Mouse (Mus musculus): ENCODE data around the gene Osbpl3. TPM values are rescaled to one million over a fixed set of nuclear protein-coding genes. Genes with fewer than 3 reads are reported as not detected.
A peak's percentile ranks its signal among the peaks of the same experiment; 100 is the strongest.

The Osbpl3 gene
- polyA plus RNA-seq (2016; fragmentation: Nextera tagmentation; extraction: Ambion mirVana), result 8.5 and 9.5 TPM in 2 replicates

DNA sequence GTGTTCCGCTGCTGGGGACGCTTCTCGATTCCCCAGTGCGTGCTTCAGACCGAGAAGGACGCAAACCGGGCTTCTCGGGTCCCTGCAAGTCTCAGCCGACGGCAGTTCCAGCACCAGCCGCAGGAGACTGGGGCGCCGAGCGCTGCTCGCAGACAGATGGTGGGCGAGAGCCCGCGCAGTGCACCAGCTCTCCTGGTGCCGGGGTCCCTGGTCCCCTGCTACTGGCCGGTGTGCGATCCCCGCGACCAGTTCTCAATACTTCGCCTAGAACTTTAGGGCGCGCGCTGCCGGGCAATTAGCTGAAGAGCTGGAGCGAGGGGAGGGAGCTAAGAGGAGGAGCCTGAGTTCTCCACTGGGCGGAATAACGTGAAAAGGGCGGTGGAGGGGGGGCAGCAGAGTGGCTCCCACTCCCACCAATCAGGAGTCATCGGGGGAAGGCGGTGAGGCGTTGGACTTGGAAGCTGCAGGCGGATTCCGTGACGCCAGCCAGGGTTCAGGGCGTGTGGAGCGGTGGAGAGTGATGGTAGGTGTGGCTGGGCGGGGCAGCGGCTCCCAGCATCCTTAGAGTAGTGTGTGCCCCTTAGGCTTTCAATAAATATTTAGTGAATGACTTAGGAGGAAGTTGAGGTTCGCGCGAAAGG is at the start of gene Osbpl3:
Gene Osbpl3 (minus strand): TSS at position 373 of the 641 bp plus-strand sequence.
- peaks cover 21% of the 10 kb centered on the region for H3K4me1 ChIP-seq
- peak within 1 kb of the TSS; percentile 92 for H3K4me2 ChIP-seq
- ATAC-seq (ENCODE audit: low FRiP score), result peak; percentile 95
- peaks cover 6% of the 10 kb centered on the region; the same call in 1 of the 2 replicates for H3K27me3 ChIP-seq
- H3K36me3 ChIP-seq (replicated peaks), result no peaks in the 10 kb centered on the region
- H3K4me3 ChIP-seq (replicated peaks), result peak within 1 kb of the TSS; percentile 65
- under 1% methylated on average over 45 of the region's 45 CpGs for WGBS
- peak within 1 kb of the TSS; percentile 77 for H3K9ac ChIP-seq
- H3K27ac ChIP-seq, result peak within 1 kb of the TSS; percentile 79
- H3K9me3 ChIP-seq, result no peaks in the 10 kb centered on the region

- H3K9ac ChIP-seq, result no peak overlapping the region
- no peaks in the 10 kb centered on the region for H3K4me1 ChIP-seq
- no peak overlapping the region for H3K4me2 ChIP-seq
- ATAC-seq (ENCODE audit: low FRiP score), result no peak
- 82% methylated on average over 5 of the region's 5 CpGs for WGBS
- no peaks in the 10 kb centered on the region for H3K36me3 ChIP-seq (replicated peaks)
- H3K4me3 ChIP-seq (replicated peaks), result no peak overlapping the region
- H3K9me3 ChIP-seq, result no peaks in the 10 kb centered on the region
- H3K27me3 ChIP-seq, result no peaks in the 10 kb centered on the region
- no peak overlapping the region for H3K27ac ChIP-seq
These were observed 49.5 kb upstream of the Osbpl3 start for GRCm38 (mm10) chr6:50505531-50505930.

DNA sequence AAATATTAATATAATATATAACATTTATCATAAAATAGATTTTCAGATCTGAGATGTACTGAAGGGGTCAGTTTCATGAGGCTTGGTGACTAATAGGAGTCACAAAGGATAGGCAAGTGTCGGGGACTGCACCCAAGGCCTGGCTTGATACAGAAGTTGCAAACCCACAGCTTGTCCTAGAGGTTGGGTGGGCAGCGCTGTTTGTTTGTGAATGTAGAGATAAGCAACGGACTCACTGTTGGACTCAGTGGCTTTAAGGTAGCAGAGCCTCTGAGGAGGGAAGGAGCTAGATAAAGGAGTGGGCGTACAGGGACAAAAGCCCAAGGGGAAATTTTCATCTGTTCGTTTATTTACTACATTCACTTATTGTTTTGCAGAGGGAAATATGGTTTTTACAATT is 48.7 kb upstream of the Osbpl3 start:
- no peak overlapping the region for H3K4me2 ChIP-seq
- ATAC-seq (ENCODE audit: low FRiP score), result no peak
- no peak overlapping the region for H3K27ac ChIP-seq
- WGBS, result 92% methylated on average over 5 of the region's 5 CpGs
- H3K4me1 ChIP-seq, result no peaks in the 10 kb centered on the region
- no peaks in the 10 kb centered on the region for H3K9me3 ChIP-seq
- H3K9ac ChIP-seq, result no peak overlapping the region
- no peak overlapping the region for H3K4me3 ChIP-seq (replicated peaks)
- no peaks in the 10 kb centered on the region for H3K27me3 ChIP-seq
- no peaks in the 10 kb centered on the region for H3K36me3 ChIP-seq (replicated peaks)

DNA sequence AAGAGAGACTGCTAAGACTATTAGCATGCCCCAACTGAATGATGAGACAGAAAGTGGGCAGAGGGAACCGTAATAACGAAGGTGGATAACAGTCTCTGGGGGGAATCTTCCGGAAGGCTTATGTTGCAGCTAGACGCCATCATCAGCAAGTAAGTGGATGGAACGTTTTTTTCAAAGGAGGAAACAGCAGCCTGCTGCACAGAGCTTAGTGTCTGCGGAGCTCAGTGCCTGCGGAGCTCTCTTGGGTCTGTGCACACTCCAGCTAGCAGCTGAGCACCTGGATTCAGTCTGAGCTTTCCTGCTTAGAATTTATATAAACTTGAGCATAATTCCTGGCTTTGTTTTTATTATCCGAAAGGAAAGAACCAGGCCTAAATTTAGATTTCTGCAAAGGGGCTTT is 47.8 kb upstream of the Osbpl3 start:
- H3K36me3 ChIP-seq (replicated peaks), result no peaks in the 10 kb centered on the region
- no peaks in the 10 kb centered on the region for H3K9me3 ChIP-seq
- WGBS, result 66% methylated on average over 8 of the region's 8 CpGs
- H3K4me2 ChIP-seq, result no peak overlapping the region
- no peak for ATAC-seq (ENCODE audit: low FRiP score)
- no peak overlapping the region for H3K9ac ChIP-seq
- H3K27me3 ChIP-seq, result no peaks in the 10 kb centered on the region
- no peak overlapping the region for H3K4me3 ChIP-seq (replicated peaks)
- no peak overlapping the region for H3K27ac ChIP-seq
- H3K4me1 ChIP-seq, result no peaks in the 10 kb centered on the region

DNA sequence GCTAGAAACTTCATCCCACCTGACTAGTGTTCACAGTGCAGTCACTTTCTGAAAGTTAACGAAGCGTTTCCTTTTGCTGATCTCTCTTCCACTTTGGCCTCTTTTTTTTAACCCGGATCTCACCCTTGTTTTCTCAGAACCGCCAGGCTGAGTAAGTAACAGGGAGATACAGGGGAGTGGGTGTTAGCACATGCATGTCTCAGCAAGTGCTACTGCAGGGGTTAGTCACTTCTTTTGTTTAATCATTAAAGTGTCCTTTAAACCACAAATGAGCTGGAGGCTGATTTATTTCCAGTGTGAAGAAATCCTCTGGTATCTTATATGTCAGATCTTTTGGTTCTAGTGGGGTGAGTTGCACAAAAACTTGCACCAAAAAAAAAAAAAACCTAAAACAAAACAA is 47.0 kb upstream of the Osbpl3 start:
- no peaks in the 10 kb centered on the region for H3K4me1 ChIP-seq
- no peak overlapping the region for H3K4me3 ChIP-seq (replicated peaks)
- no peak overlapping the region for H3K27ac ChIP-seq
- no peaks in the 10 kb centered on the region for H3K36me3 ChIP-seq (replicated peaks)
- H3K4me2 ChIP-seq, result no peak overlapping the region
- H3K9ac ChIP-seq, result no peak overlapping the region
- no peaks in the 10 kb centered on the region for H3K27me3 ChIP-seq
- no peaks in the 10 kb centered on the region for H3K9me3 ChIP-seq
- WGBS, result 77% methylated on average over 4 of the region's 4 CpGs
- no peak for ATAC-seq (ENCODE audit: low FRiP score)

DNA sequence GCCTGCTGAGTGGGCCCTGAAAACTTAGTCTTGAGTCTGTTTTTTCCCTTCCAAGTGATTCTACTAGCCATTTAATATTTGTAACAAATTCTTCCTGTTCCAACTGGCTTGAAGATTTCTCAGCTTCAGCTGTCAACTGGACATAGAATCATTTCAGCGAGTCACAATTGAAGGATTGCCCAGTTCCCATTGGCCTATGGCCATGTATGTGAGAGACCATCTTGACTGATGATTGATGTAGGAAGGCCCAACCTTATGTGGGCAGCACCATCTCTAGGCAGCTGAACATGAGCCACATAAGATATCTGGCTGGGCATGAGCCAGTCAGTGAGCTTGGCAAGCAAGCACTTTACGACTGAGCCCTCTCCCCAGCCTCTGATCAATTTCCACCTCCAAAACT is 42.3 kb upstream of the Osbpl3 start:
- Histone ChIP-seq H3K4me2 (no peak overlapping the region), H3K27ac (no peak overlapping the region), H3K4me1 (no peaks in the 10 kb centered on the region), H3K27me3 (no peaks in the 10 kb centered on the region), H3K9ac (no peak overlapping the region), H3K9me3 (no peaks in the 10 kb centered on the region), H3K36me3 (replicated peaks) (no peaks in the 10 kb centered on the region), H3K4me3 (replicated peaks) (no peak overlapping the region)
- 92% methylated on average over 2 of the region's 2 CpGs for WGBS
- no peak for ATAC-seq (ENCODE audit: low FRiP score)

- H3K27ac ChIP-seq, result no peak overlapping the region
- H3K4me2 ChIP-seq, result no peak overlapping the region
- H3K4me1 ChIP-seq, result no peaks in the 10 kb centered on the region
- H3K9me3 ChIP-seq, result no peaks in the 10 kb centered on the region
- ATAC-seq (ENCODE audit: low FRiP score), result no peak
- H3K27me3 ChIP-seq, result no peaks in the 10 kb centered on the region
- 82% methylated on average over 2 of the region's 2 CpGs for WGBS
- H3K4me3 ChIP-seq (replicated peaks), result no peak overlapping the region
- H3K36me3 ChIP-seq (replicated peaks), result no peaks in the 10 kb centered on the region
- H3K9ac ChIP-seq, result no peak overlapping the region
These were observed 34.5 kb upstream of the Osbpl3 start for GRCm38 (mm10) chr6:50490519-50490918.

DNA sequence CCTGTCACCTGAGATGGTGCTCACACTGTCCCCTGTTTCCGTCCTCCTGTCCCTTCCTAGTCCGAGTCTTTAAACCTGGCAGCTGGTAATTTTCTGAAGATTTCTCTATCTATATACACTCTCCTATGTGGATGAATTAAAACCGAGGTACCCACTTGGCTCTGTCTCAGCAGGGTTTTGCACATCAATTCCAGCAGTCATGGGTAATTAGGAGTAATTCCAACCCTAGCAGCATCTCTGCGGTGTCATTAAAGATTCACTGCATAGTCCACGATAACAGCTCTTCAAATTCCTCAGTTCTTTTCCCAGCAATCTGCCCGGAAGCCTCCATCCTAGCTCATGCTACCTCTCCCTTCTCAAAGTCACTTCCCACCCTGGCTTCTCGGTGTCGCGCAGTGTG is 33.4 kb upstream of the Osbpl3 start:
- no peak overlapping the region for H3K4me2 ChIP-seq
- H3K4me3 ChIP-seq (replicated peaks), result no peak overlapping the region
- peak overlapping the region; percentile 12; the same call in 1 of the 2 replicates for H3K9ac ChIP-seq
- WGBS, result 70% methylated on average over 9 of the region's 9 CpGs
- no peak overlapping the region for H3K27ac ChIP-seq
- H3K27me3 ChIP-seq, result no peaks in the 10 kb centered on the region
- H3K4me1 ChIP-seq, result no peaks in the 10 kb centered on the region
- H3K9me3 ChIP-seq, result no peaks in the 10 kb centered on the region
- H3K36me3 ChIP-seq (replicated peaks), result no peaks in the 10 kb centered on the region
- no peak for ATAC-seq (ENCODE audit: low FRiP score)

DNA sequence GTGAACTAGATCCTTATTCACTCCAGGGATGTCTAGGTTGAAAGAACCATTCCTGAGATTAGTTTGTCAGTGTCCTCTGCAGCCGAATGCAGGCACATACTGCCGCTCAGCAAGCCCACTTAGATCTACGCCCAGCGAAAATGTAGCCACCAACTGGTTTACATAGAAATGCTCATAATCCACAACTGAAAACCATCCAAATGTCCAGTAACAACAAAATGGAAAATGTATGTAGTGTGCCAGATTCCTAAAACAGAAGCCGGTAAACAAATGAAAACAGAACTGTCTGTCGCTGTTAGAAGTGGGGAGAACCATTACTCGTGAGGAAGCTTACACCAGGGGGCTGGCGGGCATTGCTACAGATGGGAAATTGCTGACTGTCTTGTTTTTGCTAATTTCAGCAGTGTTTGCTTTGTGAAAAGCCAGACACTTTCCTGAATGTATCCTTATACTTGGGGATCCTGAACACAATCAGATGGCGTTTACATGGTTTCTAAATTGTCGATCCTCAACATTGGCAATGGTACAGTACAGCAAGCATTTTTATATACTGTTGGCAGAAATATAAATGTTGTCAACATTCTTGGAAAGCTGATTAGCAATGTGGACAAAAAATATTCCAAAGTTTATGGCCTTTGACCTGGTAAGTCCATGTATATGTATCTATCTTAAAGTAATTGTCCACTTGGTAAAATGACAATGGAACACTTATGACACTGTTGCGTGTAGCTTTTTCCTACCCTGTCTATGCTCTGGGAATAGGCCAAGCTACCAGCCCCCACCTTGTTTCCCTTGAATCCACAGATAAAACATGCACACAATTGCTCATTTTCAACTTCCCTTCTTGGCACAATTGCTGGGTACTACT is 30.3 kb upstream of the Osbpl3 start:
- no peaks in the 10 kb centered on the region for H3K4me1 ChIP-seq
- no peaks in the 10 kb centered on the region for H3K36me3 ChIP-seq (replicated peaks)
- no peak overlapping the region for H3K9ac ChIP-seq
- 93% methylated on average over 11 of the region's 11 CpGs for WGBS
- H3K4me2 ChIP-seq, result no peak overlapping the region
- H3K4me3 ChIP-seq (replicated peaks), result no peak overlapping the region
- H3K9me3 ChIP-seq, result no peaks in the 10 kb centered on the region
- no peak overlapping the region for H3K27ac ChIP-seq
- H3K27me3 ChIP-seq, result no peaks in the 10 kb centered on the region
- no peak for ATAC-seq (ENCODE audit: low FRiP score)

GRCm38 (mm10) chr6:50483426-50483825 is 27.4 kb upstream of the Osbpl3 start:
- no peak overlapping the region for H3K9ac ChIP-seq
- no peaks in the 10 kb centered on the region for H3K9me3 ChIP-seq
- H3K27me3 ChIP-seq, result no peaks in the 10 kb centered on the region
- no peak for ATAC-seq (ENCODE audit: low FRiP score)
- no peaks in the 10 kb centered on the region for H3K4me1 ChIP-seq
- no peak overlapping the region for H3K4me3 ChIP-seq (replicated peaks)
- H3K36me3 ChIP-seq (replicated peaks), result no peaks in the 10 kb centered on the region
- no peak overlapping the region for H3K27ac ChIP-seq
- 88% methylated on average over 3 of the region's 3 CpGs for WGBS
- H3K4me2 ChIP-seq, result no peak overlapping the region

GRCm38 (mm10) chr6:50481460-50481859 is 25.5 kb upstream of the Osbpl3 start:
- WGBS, result 84% methylated on average over 5 of the region's 5 CpGs
- H3K4me3 ChIP-seq (replicated peaks), result no peak overlapping the region
- no peaks in the 10 kb centered on the region for H3K27me3 ChIP-seq
- no peak overlapping the region for H3K27ac ChIP-seq
- no peaks in the 10 kb centered on the region for H3K4me1 ChIP-seq
- H3K9me3 ChIP-seq, result no peaks in the 10 kb centered on the region
- no peak overlapping the region for H3K4me2 ChIP-seq
- H3K9ac ChIP-seq, result no peak overlapping the region
- ATAC-seq (ENCODE audit: low FRiP score), result no peak
- H3K36me3 ChIP-seq (replicated peaks), result no peaks in the 10 kb centered on the region

DNA sequence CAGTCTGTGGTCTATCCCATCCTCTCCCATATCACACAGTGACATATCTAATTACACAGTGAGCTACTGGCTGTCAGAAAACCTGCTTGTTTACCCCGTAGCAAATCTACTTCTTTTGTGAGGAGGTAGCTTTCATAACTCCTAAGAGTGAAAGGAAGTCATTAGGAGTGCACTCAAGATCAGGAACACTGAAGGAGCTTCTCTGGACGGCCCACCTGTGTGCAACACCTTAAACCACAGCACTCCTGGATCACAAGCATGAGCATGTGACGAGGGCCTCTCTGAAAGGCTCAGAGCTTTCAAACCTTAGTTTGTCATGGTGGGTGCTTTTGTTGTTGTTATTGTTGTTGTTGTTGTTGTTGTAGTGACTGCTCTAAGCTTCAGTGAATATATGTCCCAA is 10.4 kb upstream of the Osbpl3 start:
- ATAC-seq (ENCODE audit: low FRiP score), result no peak
- Histone ChIP-seq H3K27ac (no peak overlapping the region), H3K27me3 (no peaks in the 10 kb centered on the region), H3K4me3 (replicated peaks) (no peak overlapping the region), H3K9ac (no peak overlapping the region), H3K9me3 (no peaks in the 10 kb centered on the region), H3K4me1 (no peaks in the 10 kb centered on the region), H3K4me2 (no peak overlapping the region), H3K36me3 (replicated peaks) (no peaks in the 10 kb centered on the region)
- 86% methylated on average over 3 of the region's 3 CpGs for WGBS

Data from forebrain, embryonic 12.5 days (tissue).